Mouse (Mus musculus) adrenal gland, adult 8-10 months (tissue): ENCODE measurements at regions not wholly inside any gene's neighbourhood (a gene's known extent, or its start where the extent isn't known, plus 50 kb on each side); places are given as distances from the start of the nearest gene placed in this dataset.

ENCODE experiments used
- DNase-seq: peaks from one replicate; pipeline ENCODE4 v3.0.0; 2022

DNA sequence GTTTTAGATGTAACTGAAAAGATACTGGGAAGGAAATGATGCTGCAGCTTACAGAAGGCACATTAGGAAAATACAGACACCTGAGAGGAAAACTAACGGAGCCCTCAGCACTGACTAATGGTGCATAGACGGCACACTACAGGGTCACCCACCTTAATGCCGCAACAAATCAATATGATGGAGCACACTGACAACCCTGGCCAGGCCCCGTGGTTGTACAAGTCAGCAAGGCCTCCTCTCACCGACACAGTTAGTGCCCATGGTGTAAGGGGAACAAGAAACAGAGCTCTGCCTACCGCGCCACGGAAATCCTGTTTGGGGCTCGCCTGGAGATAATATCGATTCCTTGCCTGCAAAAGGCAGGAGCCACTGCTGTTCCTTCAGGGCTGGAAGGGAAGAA is 273.9 kb downstream of the Prim2 start:
- no peak for DNase-seq

DNA sequence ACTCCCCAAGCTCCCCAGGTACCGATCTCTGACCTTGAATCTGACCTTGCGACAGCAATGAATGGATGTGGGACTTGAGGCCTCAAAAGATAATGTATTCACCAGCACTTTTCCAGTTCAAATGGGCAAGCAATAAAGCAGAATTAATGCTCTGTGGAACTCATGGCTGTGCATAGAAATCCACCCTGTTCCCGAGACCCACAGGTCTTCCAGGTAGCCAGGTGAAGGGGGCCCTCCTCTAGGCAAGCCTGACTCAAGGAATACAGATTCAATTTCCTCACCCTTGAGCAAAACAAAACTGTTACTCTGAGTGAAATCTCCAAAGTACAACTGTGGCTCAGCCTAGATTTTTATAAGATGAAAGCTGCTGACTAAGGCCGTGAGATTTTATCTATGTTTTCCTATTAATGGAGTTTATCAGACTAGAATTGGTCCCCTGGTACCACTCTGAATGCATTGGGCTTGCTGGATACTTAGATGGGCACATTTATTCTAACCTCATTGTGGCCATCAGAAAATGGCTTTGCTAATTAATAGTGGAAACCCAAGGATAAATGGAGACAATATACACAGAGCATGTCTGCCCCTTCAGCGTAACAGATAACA is 274.5 kb downstream of the Prim2 start:
- DNase-seq = no peak

DNA sequence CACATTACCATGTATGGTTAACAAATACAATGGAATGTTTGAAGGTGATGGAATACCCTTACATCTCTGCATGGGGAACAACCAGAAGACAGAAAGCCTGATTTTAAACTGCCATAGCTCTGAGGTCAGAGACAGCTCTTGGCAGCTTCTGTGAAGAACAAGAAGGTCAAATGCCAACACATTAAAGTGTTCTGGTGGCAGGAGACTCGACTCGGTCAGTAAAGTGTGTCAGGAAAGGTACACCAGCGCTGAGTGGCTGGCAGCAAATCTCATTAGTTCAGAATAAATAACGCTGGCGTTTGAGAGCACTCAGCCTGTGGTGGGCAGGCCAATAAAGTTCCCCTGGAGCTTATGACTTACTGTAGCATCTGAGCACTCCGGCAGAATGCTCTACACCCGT is 298.8 kb downstream of the Prim2 start:
- DNase-seq = no peak

DNA sequence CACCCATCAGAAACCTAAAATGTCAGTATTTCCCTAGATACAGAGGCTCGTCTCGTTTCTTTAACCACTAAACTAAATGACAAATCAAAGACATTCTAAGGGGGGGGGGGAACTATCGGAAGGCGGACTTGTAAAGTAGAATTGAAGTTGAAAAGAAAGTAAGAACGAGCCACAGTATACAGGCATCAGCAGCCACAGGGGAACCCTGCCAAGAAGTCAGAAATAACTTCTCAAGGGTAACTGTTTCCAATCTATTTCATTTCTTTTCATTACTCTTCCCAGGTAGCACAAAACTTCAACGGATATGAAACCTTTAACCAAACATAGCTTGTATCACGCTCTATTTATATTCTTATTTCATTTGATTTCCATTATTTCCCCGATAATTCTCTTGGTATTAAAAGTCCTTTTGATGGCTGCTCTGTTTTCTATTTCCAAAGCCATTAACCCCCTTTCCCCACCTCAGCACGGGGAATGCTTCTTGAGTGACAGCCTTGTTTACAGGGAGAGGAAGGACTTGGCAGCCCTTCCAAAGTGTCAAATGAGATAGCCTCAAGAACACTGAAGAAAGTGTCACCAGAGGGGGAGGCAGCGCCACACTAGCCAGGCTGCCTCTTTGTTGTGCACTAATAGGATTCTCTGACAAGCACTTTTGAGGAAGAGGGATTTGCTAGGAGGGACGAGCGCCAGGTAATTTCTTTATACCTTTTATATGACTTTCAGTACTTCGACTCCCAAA is 306.7 kb downstream of the Prim2 start:
- no peak for DNase-seq

DNA sequence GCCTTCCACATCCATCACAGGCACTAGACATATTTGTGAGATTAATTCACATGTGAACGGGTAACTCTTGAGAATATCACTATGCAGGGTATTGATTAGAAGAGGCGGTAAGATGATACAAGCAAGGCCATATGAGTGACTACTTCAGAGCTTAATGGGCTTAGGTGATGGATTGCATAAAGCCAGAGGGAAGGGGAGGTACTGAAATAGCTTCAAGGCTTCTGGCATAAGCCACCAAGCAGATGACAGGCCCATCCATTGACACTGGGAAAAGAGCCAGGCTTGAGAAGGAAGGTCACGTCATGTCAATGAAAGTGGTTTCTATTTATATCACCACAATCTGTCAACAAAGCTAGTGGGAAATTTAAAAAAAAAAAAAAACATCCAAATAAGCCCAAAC is 335.5 kb downstream of the Prim2 start:
- DNase-seq = peak; percentile 65
